ENCODE assay signal across 28 mouse cellular contexts in genomic region chr5:30630401-30630800, GRCm38 (mm10). TPM values are rescaled to one million over a fixed set of nuclear protein-coding genes. Genes with fewer than 3 reads are reported as not detected.
DNase-seq lines count a peak whose midpoint lies in the region; TF ChIP-seq lines count a peak whose summit lies in the region.
"Had no signal": no experiment of that assay in that cellular context is flagged by ENCODE, and none has a peak within 500 bp of the region (broad histone marks: within the 10 kb centered on the region; RNA-seq: fewer than 3 reads in every experiment).

No protein-coding gene starts in this region.

- 25% methylated on average over 6 of the region's 6 CpGs for WGBS in olfactory bulb, adult 2 months

- H3K4me1 ChIP-seq in olfactory bulb, adult 2 months (ENCODE audit: control insufficient read depth, insufficient read depth, low read length), result peaks cover 18% of the 10 kb centered on the region
- H3K4me1 ChIP-seq: forebrain, embryonic 13.5 days; hindbrain, embryonic 10.5 days; liver, embryonic 12.5 days; midbrain, embryonic 12.5 days; neural tube, embryonic 12.5 days had no signal

- intact Hi-C loops in left cerebral cortex, postnatal 4 days (cut with DNase I), result no loop called here

- no peak overlapping the region for H3K4me3 ChIP-seq in olfactory bulb, adult 2 months (ENCODE audit: insufficient read depth, low read depth, low read length)
- H3K4me3 ChIP-seq: forebrain, embryonic 13.5 days; heart, adult 2 months; heart, embryonic 13.5 days; hindbrain, embryonic 10.5 days; layer of hippocampus, adult 2 months; liver, embryonic 12.5 days; megakaryocyte, embryonic 14.5 days; midbrain, embryonic 12.5 days; myocyte; neural tube, embryonic 12.5 days had no signal

- no peak for TF ChIP-seq POLR2A in olfactory bulb, adult 2 months (IDR thresholded peaks at IDR 0.05; ENCODE audit: insufficient read depth, low read depth, low read length)

- TF ChIP-seq CTCF in olfactory bulb, adult 2 months (IDR thresholded peaks at IDR 0.05; ENCODE audit: insufficient read depth, low read depth, low read length), result no peak

- peak; percentile 35 for DNase-seq in adrenal gland, adult 2 months
- no peak for DNase-seq in adrenal gland, adult 8-10 months
- DNase-seq in left cerebral cortex, adult 18-20 months (ENCODE audit: low spot score in 2 of 2), result peak; percentile 50 to 60
- no peak for DNase-seq in left cerebral cortex, postnatal 4 days
- DNase-seq in brain, adult 2 months (ENCODE audit: low read depth, low spot score), result peak; percentile 82
- no peak for DNase-seq in gastrocnemius, adult 18-20 months (ENCODE audit: low spot score)
- DNase-seq: adrenal gland, postnatal 25 days; cerebellum, adult 8-10 months; cerebellum, postnatal 25 days; gastrocnemius, postnatal 14 days; heart, adult 2 months; heart, postnatal 14 days; kidney, adult 18-20 months; kidney, postnatal 36 days; liver, postnatal 0 days; lung, postnatal 4 days; thymus, postnatal 4 days had no signal

- H3K27ac ChIP-seq in olfactory bulb, adult 2 months (ENCODE audit: insufficient read depth, low read depth, low read length), result peak overlapping the region; percentile 45
- H3K27ac ChIP-seq: forebrain, embryonic 13.5 days; heart, adult 2 months; heart, embryonic 13.5 days; hindbrain, embryonic 10.5 days; layer of hippocampus, adult 2 months; liver, embryonic 12.5 days; midbrain, embryonic 12.5 days; neural tube, embryonic 12.5 days had no signal

RNA-seq across cellular contexts. Expression of gene Slc35f6, which starts 17.3 kb away (rescaled TPM):
- 10 to 100 TPM; 49.0 to 50.9 TPM for total RNA-seq in adrenal gland, adult 2 months (2021)
- 140 and 145 TPM in 2 replicates for polyA plus RNA-seq in adrenal gland, adult 2 months (2012; rRNA removed)
- 10 to 100 TPM; 39.8 to 60.3 (median 49.4) TPM for total RNA-seq in adrenal gland, adult 8-10 months (2022)
- 10 to 100 TPM; 39.6 to 41.6 TPM for total RNA-seq in left cerebral cortex, adult 18-20 months (2021)
- total RNA-seq in left cerebral cortex, postnatal 4 days (2021), result 10 to 100 TPM; 23.3 to 27.9 TPM
- polyA plus RNA-seq in olfactory bulb, adult 2 months (2012; ENCODE audit: insufficient read depth, insufficient read length, low replicate concordance, missing spikeins), result not detected in 2 replicates
- total RNA-seq in gastrocnemius, adult 18-20 months (2021), result 10 to 100 TPM; 11.3 to 11.9 TPM

RNA-seq across cellular contexts. Expression of gene Cenpa, which starts 36.2 kb away (rescaled TPM):
- 1 to 10 TPM; 5.1 to 6.4 TPM for total RNA-seq in adrenal gland, adult 2 months (2021)
- polyA plus RNA-seq in adrenal gland, adult 2 months (2012; rRNA removed), result 10.9 and 14.5 TPM in 2 replicates
- total RNA-seq in adrenal gland, adult 8-10 months (2022), result 10 to 100 TPM in 2 of 4 experiments, 1 to 10 TPM in 2; 4.3 to 11.4 (median 8.5) TPM
- 1 to 10 TPM; 2.8 to 5.3 TPM for total RNA-seq in left cerebral cortex, adult 18-20 months (2021)
- 10 to 100 TPM; 13.8 to 14.0 TPM for total RNA-seq in left cerebral cortex, postnatal 4 days (2021)
- 423 TPM in 1 of 2 replicates, not detected in the other for polyA plus RNA-seq in olfactory bulb, adult 2 months (2012; ENCODE audit: insufficient read depth, insufficient read length, low replicate concordance, missing spikeins)
- 1 to 10 TPM in 1 of 2 experiments, under 1 TPM in 1; 0.96 to 2.5 TPM for total RNA-seq in gastrocnemius, adult 18-20 months (2021)

RNA-seq across cellular contexts. Expression of gene Kcnk3, which starts 42.4 kb away (rescaled TPM):
- total RNA-seq in adrenal gland, adult 2 months (2021), result 1,000 to 10,000 TPM; 1,225 to 1,281 TPM
- polyA plus RNA-seq in adrenal gland, adult 2 months (2012; rRNA removed), result 6,176 and 11,313 TPM in 2 replicates
- total RNA-seq in adrenal gland, adult 8-10 months (2022), result 1,000 to 10,000 TPM; 1,385 to 1,638 (median 1,575) TPM
- 10 to 100 TPM; 22.6 to 24.2 TPM for total RNA-seq in left cerebral cortex, adult 18-20 months (2021)
- total RNA-seq in left cerebral cortex, postnatal 4 days (2021), result 10 to 100 TPM; 14.1 to 15.1 TPM
- not detected in 2 replicates for polyA plus RNA-seq in olfactory bulb, adult 2 months (2012; ENCODE audit: insufficient read depth, insufficient read length, low replicate concordance, missing spikeins)
- under 1 TPM; 0.18 to 0.59 TPM for total RNA-seq in gastrocnemius, adult 18-20 months (2021)
- polyA plus RNA-seq: G1E had no signal

Comparison
In these comparisons a context has a peak if more than half of its experiments do, and no peak if none do; other contexts are left out.
1. DNase-seq: peak in adrenal gland, adult 2 months (single experiment), left cerebral cortex, adult 18-20 months (2 of 2) and brain, adult 2 months (single experiment); none in adrenal gland, adult 8-10 months (single experiment), left cerebral cortex, postnatal 4 days (single experiment) and gastrocnemius, adult 18-20 months (single experiment).
2. RNA of gene Kcnk3, which starts 42.4 kb away (total RNA-seq): 1,385 to 1,638 TPM in adrenal gland, adult 8-10 months and 1,225 to 1,281 TPM in adrenal gland, adult 2 months; 22.6 to 24.2 TPM in left cerebral cortex, adult 18-20 months, 14.1 to 15.1 TPM in left cerebral cortex, postnatal 4 days and 0.18 to 0.59 TPM in gastrocnemius, adult 18-20 months; every median in the first group is over 10 times any median in the second.